Mouse (Mus musculus) lung, postnatal 14 days (tissue): ENCODE data around the gene Capns1.
"Not testable (repeated sequence)": the region's sequence is repeated elsewhere in the genome, so short reads cannot be mapped to it uniquely, and the experiment has no call there.

Experiments
- DNase-seq: peaks from one replicate; pipeline ENCODE4 v3.0.0; 2021

The Capns1 gene

GRCm38 (mm10) chr7:30200661-30201060, 2.0 kb upstream of the Capns1 start:
- DNase-seq: not testable (repeated sequence)

- DNase-seq: no peak
Observed at GRCm38 (mm10) chr7:30200200-30200599, 1.6 kb upstream of the Capns1 start.

GRCm38 (mm10) chr7:30199498-30200139, 1.0 kb upstream of the Capns1 start:
- no peak for DNase-seq

- DNase-seq: no peak
Observed at GRCm38 (mm10) chr7:30197592-30198129, 950 bp downstream of the Capns1 start.

- no peak for DNase-seq
Observed at GRCm38 (mm10) chr7:30196171-30196570, 2.4 kb downstream of the Capns1 start.

- no peak for DNase-seq
Observed at GRCm38 (mm10) chr7:30195461-30195860, 3.1 kb downstream of the Capns1 start.

- peak; percentile 97 for DNase-seq
Observed at GRCm38 (mm10) chr7:30194884-30195283, 3.7 kb downstream of the Capns1 start.

- DNase-seq: peak; percentile 47
Observed at GRCm38 (mm10) chr7:30194101-30194831, 4.3 kb downstream of the Capns1 start.

GRCm38 (mm10) chr7:30193581-30194100, 5.0 kb downstream of the Capns1 start:
- DNase-seq: peak; percentile 84

- no peak for DNase-seq
Observed at GRCm38 (mm10) chr7:30193013-30193412, 5.6 kb downstream of the Capns1 start.

- no peak for DNase-seq
Observed at GRCm38 (mm10) chr7:30192088-30192487, 6.5 kb downstream of the Capns1 start.

GRCm38 (mm10) chr7:30189116-30189491, 9.5 kb downstream of the Capns1 start:
- DNase-seq: no peak

GRCm38 (mm10) chr7:30188344-30189115, 10.1 kb downstream of the Capns1 start:
- no peak for DNase-seq

- DNase-seq: no peak
Observed at GRCm38 (mm10) chr7:30184641-30185348, 13.8 kb downstream of the Capns1 start.

- peak; percentile 93 for DNase-seq
Observed at GRCm38 (mm10) chr7:30183879-30184289, 14.7 kb downstream of the Capns1 start, which contains the start of gene Cox7a1. Gene Cox7a1 (plus strand): TSS chr7:30184144.

- not testable (repeated sequence) for DNase-seq
Observed at GRCm38 (mm10) chr7:30183189-30183588, 15.4 kb downstream of the Capns1 start.

GRCm38 (mm10) chr7:30181929-30182328, 16.7 kb downstream of the Capns1 start:
- not testable (repeated sequence) for DNase-seq

- DNase-seq: peak; percentile 80
Observed at GRCm38 (mm10) chr7:30181308-30181707, 17.3 kb downstream of the Capns1 start.

GRCm38 (mm10) chr7:30178256-30178655, 20.4 kb downstream of the Capns1 start:
- DNase-seq: no peak

- no peak for DNase-seq
Observed at GRCm38 (mm10) chr7:30176474-30176873, 22.1 kb downstream of the Capns1 start.

GRCm38 (mm10) chr7:30170283-30170951, 28.2 kb downstream of the Capns1 start:
- DNase-seq: no peak
